Mouse (Mus musculus) heart, embryonic 14.5 days (tissue): ENCODE results near the gene 4930469K13Rik. TPM values are rescaled to one million over a fixed set of nuclear protein-coding genes. Genes with fewer than 3 reads are reported as not detected.
A peak's percentile ranks its signal among the peaks of the same experiment; 100 is the strongest.

Experiments used
- ATAC-seq: fragments of 200-750 bp; cut with Nextera tagmentation; 2 replicates; pipeline ENCODE4 v1.8.0; 2017; ENCODE audit warnings: low read depth, moderate TSS enrichment; ENCODE audit not compliant: insufficient number of reproducible peaks, insufficient read depth, low FRiP score
- H3K27ac ChIP-seq, 2 experiments: fragments of 200-500 bp in 1 of 2; fragments of 300-500 bp in 1 of 2; sonication (generic) in 1 of 2; replicated peaks in 1 of 2; 2 replicates each; pipeline ENCODE4 v1.5.1; 2012 to 2014; ENCODE audit warnings: low read depth in 2 of 2, low read length in 2 of 2, control low read depth in 1 of 2, mild to moderate bottlenecking in 1 of 2, mixed read lengths in 1 of 2; ENCODE audit not compliant: control insufficient read depth in 1 of 2, insufficient read depth in 1 of 2
- H3K27me3 ChIP-seq: fragments of 300-500 bp; sonication (generic); 2 replicates; pipeline ENCODE4 v1.6.1; 2014; ENCODE audit warnings: mild to moderate bottlenecking, low read length, control low read depth; ENCODE audit not compliant: control insufficient read depth, insufficient read depth
- H3K36me3 ChIP-seq: fragments of 300-500 bp; sonication (generic); 2 replicates; pipeline ENCODE4 v1.6.1; 2014; ENCODE audit warnings: mild to moderate bottlenecking, control low read depth, low read length, mixed read lengths; ENCODE audit not compliant: control insufficient read depth, insufficient read depth
- H3K4me1 ChIP-seq, 2 experiments: fragments of 200-500 bp in 1 of 2; fragments of 300-500 bp in 1 of 2; sonication (generic) in 1 of 2; 2 replicates each; pipeline ENCODE4 v1.6.1; 2012 to 2014; ENCODE audit warnings: low read length in 2 of 2, control low read depth in 1 of 2, mixed read lengths in 1 of 2; ENCODE audit not compliant: control insufficient read depth in 2 of 2, insufficient read depth in 2 of 2
- H3K4me2 ChIP-seq: fragments of 300-500 bp; sonication (generic); 2 replicates; pipeline ENCODE4 v1.6.1; 2014; ENCODE audit warnings: mild to moderate bottlenecking, low read length
- H3K4me3 ChIP-seq, 2 experiments: fragments of 200-500 bp in 1 of 2; fragments of 300-500 bp in 1 of 2; sonication (generic) in 1 of 2; 2 replicates each; pipeline ENCODE4 v1.5.1; 2012 to 2014; ENCODE audit warnings: low read length in 2 of 2, mild to moderate bottlenecking in 2 of 2, control low read depth in 1 of 2, low read depth in 1 of 2, moderate library complexity in 1 of 2; ENCODE audit not compliant: control insufficient read depth in 1 of 2, insufficient read depth in 1 of 2
- H3K9ac ChIP-seq: fragments of 300-500 bp; sonication (generic); 2 replicates; pipeline ENCODE4 v1.6.1; 2014; ENCODE audit warnings: mild to moderate bottlenecking, low read length
- H3K9me3 ChIP-seq: fragments of 300-500 bp; sonication (generic); 2 replicates; pipeline ENCODE4 v1.6.1; 2016; ENCODE audit warnings: low read length, control low read depth; ENCODE audit not compliant: control insufficient read depth
- WGBS: fragments of 180-500 bp; shearing (Covaris S2); extraction: QIAGEN DNeasy Blood & Tissue Kit; methylation state at CpG from one replicate; pipeline ENCODE4 v1.1.7; 2014; 5-methylcytosine and 5-hydroxymethylcytosine counted together
- polyA plus RNA-seq: library from polyadenylated mRNA; unstranded; fragments of >200 nt; fragmentation: Nextera tagmentation; extraction: Ambion mirVana; gene quantifications from 2 replicates; pipeline ENCODE4 v1.2.1, GENCODE M21; 2014

Gene 4930469K13Rik
- polyA plus RNA-seq, 1 experiment from 2014 or later: not detected

DNA sequence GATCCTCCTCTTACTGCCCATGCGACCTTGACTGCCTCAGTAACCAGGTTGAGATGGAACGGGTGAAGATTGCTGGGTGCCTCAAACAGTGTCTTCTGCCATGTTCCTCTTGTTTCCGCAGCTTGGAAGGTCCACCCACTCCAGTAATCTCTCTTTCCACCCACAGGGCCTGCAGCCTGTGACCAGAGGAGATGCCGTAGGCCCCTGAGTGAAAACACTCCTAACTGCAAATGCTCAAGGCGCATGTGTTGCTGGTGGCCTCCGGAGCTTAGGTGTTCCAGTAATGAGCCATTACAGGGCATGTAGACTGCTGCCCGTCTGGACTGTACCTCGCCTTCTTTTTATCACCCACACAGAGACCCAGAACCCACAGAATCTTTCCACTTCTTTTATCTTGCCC, 160.7 kb downstream of the 4930469K13Rik start:
- Histone ChIP-seq H3K9ac (no peak overlapping the region), H3K9me3 (no peaks in the 10 kb centered on the region), H3K27ac (no peak overlapping the region), H3K4me2 (no peak overlapping the region), H3K27me3 (no peaks in the 10 kb centered on the region), H3K4me1 (no peaks in the 10 kb centered on the region), H3K36me3 (no peaks in the 10 kb centered on the region), H3K4me3 (no peak overlapping the region)
- 81% methylated on average over 8 of the region's 8 CpGs for WGBS
- no peak for ATAC-seq

DNA sequence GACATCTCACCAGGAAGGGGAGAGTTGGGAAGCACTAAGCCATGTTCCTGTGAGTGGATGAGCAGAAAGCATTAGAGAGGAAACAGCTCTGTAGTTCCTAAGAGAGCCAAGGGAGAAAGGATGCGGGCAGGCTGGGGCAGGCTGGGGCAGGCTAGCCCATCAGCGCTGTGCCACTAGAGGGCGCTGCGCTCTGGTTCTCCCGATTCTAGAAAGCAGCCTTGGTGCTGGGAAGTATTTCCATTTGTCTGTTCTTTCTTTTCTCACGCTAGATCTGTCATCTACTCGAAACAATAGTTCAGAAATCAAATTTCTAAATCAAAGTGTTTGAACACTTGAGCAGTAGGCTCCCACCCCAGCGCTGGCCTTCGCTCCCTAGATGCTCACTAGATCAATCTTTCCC, 164.1 kb downstream of the 4930469K13Rik start:
- H3K4me1 ChIP-seq: 0 out of 4 replicates have a peak, but pooled peaks cover 0 to 2% of the 10 kb centered on the region in 2 experiments
- ATAC-seq: no peak
- no peaks in the 10 kb centered on the region for H3K27me3 ChIP-seq
- H3K9ac ChIP-seq: no peak overlapping the region
- H3K27ac ChIP-seq: no peak overlapping the region
- no peaks in the 10 kb centered on the region for H3K9me3 ChIP-seq
- H3K36me3 ChIP-seq: no peaks in the 10 kb centered on the region
- H3K4me2 ChIP-seq: no peak overlapping the region
- H3K4me3 ChIP-seq: no peak overlapping the region
- WGBS: 53% methylated on average over 9 of the region's 9 CpGs

GRCm38 (mm10) chr11:33932386-33933111, 165.8 kb downstream of the 4930469K13Rik start:
- Histone ChIP-seq H3K27ac (no peak overlapping the region), H3K36me3 (no peaks in the 10 kb centered on the region), H3K9ac (no peak overlapping the region), H3K27me3 (peaks cover 6% of the 10 kb centered on the region; the same call in 1 of the 2 replicates), H3K9me3 (no peaks in the 10 kb centered on the region), H3K4me3 (no peak overlapping the region), H3K4me1 (0 out of 4 replicates have a peak, but pooled peaks cover 0 to 2% of the 10 kb centered on the region in 2 experiments), H3K4me2 (peak overlapping the region; percentile 25; the same call in 1 of the 2 replicates)
- WGBS: 61% methylated on average over 18 of the region's 18 CpGs
- ATAC-seq: no peak

- Histone ChIP-seq H3K4me1 (0 out of 4 replicates have a peak, but pooled peaks cover 0 to 2% of the 10 kb centered on the region in 2 experiments), H3K27ac (no peak overlapping the region), H3K27me3 (peaks cover 6% of the 10 kb centered on the region; the same call in 1 of the 2 replicates), H3K4me3 (no peak overlapping the region), H3K4me2 (peak overlapping the region; percentile 25; the same call in 1 of the 2 replicates), H3K36me3 (no peaks in the 10 kb centered on the region), H3K9ac (no peak overlapping the region), H3K9me3 (no peaks in the 10 kb centered on the region)
- WGBS: 19% methylated on average over 10 of the region's 10 CpGs
- ATAC-seq: no peak
Measured at GRCm38 (mm10) chr11:33931836-33932385, 166.4 kb downstream of the 4930469K13Rik start.

DNA sequence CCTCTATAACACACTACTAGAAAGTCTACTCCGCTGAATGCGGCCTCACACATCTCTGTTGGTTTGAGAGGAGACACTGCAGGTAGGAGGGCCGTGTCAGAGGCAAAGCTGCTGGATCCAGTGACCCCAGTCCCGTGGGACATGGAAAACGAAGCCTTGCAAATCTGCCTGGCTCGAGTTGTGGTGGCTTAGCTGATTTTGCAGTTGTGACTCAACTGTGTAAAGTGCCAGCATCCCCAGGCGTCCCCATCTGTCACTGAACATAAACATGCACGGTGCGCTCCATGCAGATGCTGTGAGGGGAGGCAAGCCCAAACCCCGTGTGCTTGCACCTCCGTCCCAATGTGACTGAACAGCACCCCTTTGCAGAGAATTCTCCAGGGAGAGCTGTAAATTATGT, 168.9 kb downstream of the 4930469K13Rik start:
- 74% methylated on average over 11 of the region's 11 CpGs for WGBS
- no peak overlapping the region for H3K9ac ChIP-seq
- H3K4me3 ChIP-seq: no peak overlapping the region
- H3K4me1 ChIP-seq: peaks cover 0 to 3% of the 10 kb centered on the region in 2 experiments; a peak in 1 of 4 replicates
- H3K36me3 ChIP-seq: no peaks in the 10 kb centered on the region
- H3K9me3 ChIP-seq: no peaks in the 10 kb centered on the region
- no peak overlapping the region for H3K27ac ChIP-seq
- peaks cover 6% of the 10 kb centered on the region; the same call in 1 of the 2 replicates for H3K27me3 ChIP-seq
- no peak for ATAC-seq
- no peak overlapping the region for H3K4me2 ChIP-seq

DNA sequence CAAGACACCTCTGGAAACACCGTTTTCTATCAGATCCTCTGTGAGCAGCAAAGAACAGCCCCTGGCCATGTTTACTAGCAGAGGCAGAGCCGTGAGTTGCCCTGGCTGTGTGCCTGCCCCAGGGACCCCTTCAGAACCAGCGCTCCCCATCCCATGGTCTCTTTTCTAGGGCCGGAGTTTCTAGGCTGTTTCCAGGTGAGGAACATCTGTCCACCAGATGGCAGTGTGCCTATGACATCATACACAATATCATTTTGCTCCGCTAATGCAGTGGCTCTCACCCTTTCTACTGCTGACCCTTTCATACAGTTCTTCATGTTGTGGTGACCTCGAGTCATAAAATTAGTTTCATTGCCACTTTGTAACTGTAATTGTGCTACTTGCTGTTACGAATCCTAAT, 169.7 kb downstream of the 4930469K13Rik start:
- H3K4me1 ChIP-seq: peaks cover 0 to 3% of the 10 kb centered on the region in 2 experiments; a peak in 1 of 4 replicates
- no peak overlapping the region for H3K9ac ChIP-seq
- H3K36me3 ChIP-seq: no peaks in the 10 kb centered on the region
- peaks cover 6% of the 10 kb centered on the region; the same call in 1 of the 2 replicates for H3K27me3 ChIP-seq
- H3K9me3 ChIP-seq: no peaks in the 10 kb centered on the region
- H3K4me2 ChIP-seq: no peak overlapping the region
- 36% methylated on average over 7 of the region's 7 CpGs for WGBS
- ATAC-seq: no peak
- no peak overlapping the region for H3K4me3 ChIP-seq
- H3K27ac ChIP-seq: no peak overlapping the region

GRCm38 (mm10) chr11:33927836-33928235, 170.5 kb downstream of the 4930469K13Rik start:
- H3K4me3 ChIP-seq: no peak overlapping the region
- peaks cover 6% of the 10 kb centered on the region; the same call in 1 of the 2 replicates for H3K27me3 ChIP-seq
- H3K9me3 ChIP-seq: no peaks in the 10 kb centered on the region
- H3K9ac ChIP-seq: no peak overlapping the region
- no peak overlapping the region for H3K27ac ChIP-seq
- no peaks in the 10 kb centered on the region for H3K36me3 ChIP-seq
- ATAC-seq: no peak
- H3K4me2 ChIP-seq: no peak overlapping the region
- 64% methylated on average over 4 of the region's 4 CpGs for WGBS
- peaks cover 0 to 3% of the 10 kb centered on the region in 2 experiments; a peak in 1 of 4 replicates for H3K4me1 ChIP-seq
